8 mouse cellular contexts compared by ENCODE assay signal in the genomic region with DNA sequence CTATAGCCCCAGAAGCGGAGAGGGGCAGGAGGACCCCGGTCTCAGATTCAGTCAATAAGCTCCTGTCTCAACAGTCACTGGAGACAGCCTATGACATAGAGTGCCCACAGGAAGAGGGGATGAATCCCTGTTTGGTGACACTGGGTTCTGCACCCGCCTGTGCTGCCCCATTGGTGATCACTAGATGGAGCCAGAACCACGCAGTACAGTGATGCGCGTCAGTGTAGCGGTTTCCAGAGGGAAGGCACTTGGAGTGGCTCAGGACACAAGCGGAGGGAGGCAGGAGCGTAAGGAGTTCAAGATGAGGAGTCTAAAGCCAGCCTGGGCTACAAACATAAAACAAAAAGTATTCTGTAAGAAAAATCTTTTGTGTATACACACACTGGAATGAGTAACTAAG. TPM values are rescaled to one million over a fixed set of nuclear protein-coding genes. Genes with fewer than 3 reads are reported as not detected.
DNase-seq lines count a peak whose midpoint lies in the region; ATAC-seq and TF ChIP-seq lines count a peak whose summit lies in the region.

No protein-coding gene starts in this region.

- H3K9ac ChIP-seq in forebrain, embryonic 12.5 days, result no peak overlapping the region
- H3K9ac ChIP-seq in heart, embryonic 16.5 days (ENCODE audit: low read length), result no peak overlapping the region
- H3K9ac ChIP-seq in liver, embryonic 12.5 days, result no peak overlapping the region

- peaks cover 1% of the 10 kb centered on the region; the same call in 1 of the 2 replicates for H3K36me3 ChIP-seq in forebrain, embryonic 12.5 days (replicated peaks)
- H3K36me3 ChIP-seq in heart, embryonic 16.5 days (ENCODE audit: control insufficient read depth, insufficient read depth), result no peaks in the 10 kb centered on the region
- peaks cover 24% of the 10 kb centered on the region for H3K36me3 ChIP-seq in liver, embryonic 12.5 days

- TF ChIP-seq POLR2A in brain, embryonic 14.5 days (IDR thresholded peaks at IDR 0.05; ENCODE audit: borderline replicate concordance, extremely low read depth, insufficient read depth, insufficient read length, poor library complexity, severe bottlenecking), result no peak

- DNase-seq in brain, embryonic 14.5 days (ENCODE audit: low read depth), result peak; percentile 89
- peak; percentile 77 for DNase-seq in kidney, postnatal 14 days
- peak; percentile 73 for DNase-seq in naive thymus-derived CD4-positive, alpha-beta T cell, adult 2 months (ENCODE audit: low read depth)
- peak; percentile 35 to 44 for DNase-seq in spleen, postnatal 36 days (ENCODE audit: low spot score in 2 of 2)

- H3K4me2 ChIP-seq in forebrain, embryonic 12.5 days, result no peak overlapping the region
- no peak overlapping the region for H3K4me2 ChIP-seq in heart, embryonic 16.5 days (ENCODE audit: low read depth, low read length)
- H3K4me2 ChIP-seq in liver, embryonic 12.5 days, result no peak overlapping the region

- TF ChIP-seq CTCF in brain, embryonic 14.5 days (IDR thresholded peaks at IDR 0.05; ENCODE audit: borderline replicate concordance, extremely low read depth, insufficient read depth, insufficient read length), result peak; percentile 99

- H3K27ac ChIP-seq in forebrain, embryonic 12.5 days, result no peak overlapping the region
- no peak overlapping the region for H3K27ac ChIP-seq in heart, embryonic 16.5 days (ENCODE audit: low read length)
- no peak overlapping the region for H3K27ac ChIP-seq in liver, embryonic 12.5 days

- H3K4me3 ChIP-seq in forebrain, embryonic 12.5 days (replicated peaks), result no peak overlapping the region
- no peak overlapping the region for H3K4me3 ChIP-seq in heart, embryonic 16.5 days (ENCODE audit: low read length)
- no peak overlapping the region for H3K4me3 ChIP-seq in liver, embryonic 12.5 days

- H3K9me3 ChIP-seq in forebrain, embryonic 12.5 days, result no peaks in the 10 kb centered on the region
- no peaks in the 10 kb centered on the region for H3K9me3 ChIP-seq in heart, embryonic 16.5 days (replicated peaks; ENCODE audit: control insufficient read depth, low read length)
- no peaks in the 10 kb centered on the region for H3K9me3 ChIP-seq in liver, embryonic 12.5 days (replicated peaks)

- peak; percentile 87 for ATAC-seq in CD4-positive, CD25-positive, alpha-beta regulatory T cell, adult 4 months
- ATAC-seq in forebrain, embryonic 12.5 days (ENCODE audit: low FRiP score), result peak; percentile 83
- peak; percentile 57 for ATAC-seq in heart, embryonic 16.5 days (replicated peaks; ENCODE audit: extremely low read depth, insufficient read depth, low FRiP score)
- peak; percentile 65 for ATAC-seq in liver, embryonic 12.5 days

- 6% methylated on average over 9 of the region's 9 CpGs for WGBS in forebrain, embryonic 12.5 days
- 9% methylated on average over 9 of the region's 9 CpGs for WGBS in heart, embryonic 16.5 days
- 13% methylated on average over 9 of the region's 9 CpGs for WGBS in liver, embryonic 12.5 days (ENCODE audit: insufficient replicate concordance)

- H3K27me3 ChIP-seq in forebrain, embryonic 12.5 days, result peaks cover 7% of the 10 kb centered on the region; the same call in 1 of the 2 replicates
- H3K27me3 ChIP-seq in heart, embryonic 16.5 days (ENCODE audit: control insufficient read depth, insufficient read depth, low read length), result no peaks in the 10 kb centered on the region
- peaks cover 9% of the 10 kb centered on the region for H3K27me3 ChIP-seq in liver, embryonic 12.5 days (replicated peaks)

- H3K4me1 ChIP-seq in forebrain, embryonic 12.5 days, result peaks cover 39% of the 10 kb centered on the region
- H3K4me1 ChIP-seq in heart, embryonic 16.5 days (ENCODE audit: control insufficient read depth, insufficient read depth, low read length), result peaks cover 19% of the 10 kb centered on the region
- peaks cover 35% of the 10 kb centered on the region for H3K4me1 ChIP-seq in liver, embryonic 12.5 days

RNA-seq across cellular contexts. Expression of a gene that starts 22.3 kb away (rescaled TPM):
- polyA plus RNA-seq in CD4-positive, CD25-positive, alpha-beta regulatory T cell, adult 4 months (2017; shearing (Covaris generic)), result 1 to 10 TPM; 1.2 to 2.1 TPM
- polyA plus RNA-seq in brain, embryonic 14.5 days (2012; rRNA removed), result 7.8 and 11.1 TPM in 2 replicates
- 7.2 and 7.8 TPM in 2 replicates for polyA plus RNA-seq in forebrain, embryonic 12.5 days (2016; fragmentation: Nextera tagmentation; extraction: Ambion mirVana)
- polyA plus RNA-seq in heart, embryonic 16.5 days (2015; fragmentation: Nextera tagmentation; extraction: Ambion mirVana), result 6.2 and 6.8 TPM in 2 replicates
- polyA plus RNA-seq in liver, embryonic 12.5 days (2016; fragmentation: Nextera tagmentation; extraction: Ambion mirVana), result 12.6 and 13.6 TPM in 2 replicates

RNA-seq across cellular contexts. Expression of a gene that starts 38.5 kb away (rescaled TPM):
- polyA plus RNA-seq in CD4-positive, CD25-positive, alpha-beta regulatory T cell, adult 4 months (2017; shearing (Covaris generic)), result 1 to 10 TPM in 1 of 2 experiments, under 1 TPM in 1; 0.24 to 1.1 TPM
- 3.1 and 3.9 TPM in 2 replicates for polyA plus RNA-seq in brain, embryonic 14.5 days (2012; rRNA removed)
- polyA plus RNA-seq in forebrain, embryonic 12.5 days (2016; fragmentation: Nextera tagmentation; extraction: Ambion mirVana), result 1.2 and 1.3 TPM in 2 replicates
- polyA plus RNA-seq in heart, embryonic 16.5 days (2015; fragmentation: Nextera tagmentation; extraction: Ambion mirVana), result 0.59 and 1.2 TPM in 2 replicates
- polyA plus RNA-seq in liver, embryonic 12.5 days (2016; fragmentation: Nextera tagmentation; extraction: Ambion mirVana), result 1.1 and 1.2 TPM in 2 replicates

RNA-seq across cellular contexts. Expression of a gene that starts 44.0 kb away (rescaled TPM):
- polyA plus RNA-seq in CD4-positive, CD25-positive, alpha-beta regulatory T cell, adult 4 months (2017; shearing (Covaris generic)), result 10 to 100 TPM; 30.3 to 41.2 TPM
- 139 and 198 TPM in 2 replicates for polyA plus RNA-seq in brain, embryonic 14.5 days (2012; rRNA removed)
- polyA plus RNA-seq in forebrain, embryonic 12.5 days (2016; fragmentation: Nextera tagmentation; extraction: Ambion mirVana), result 46.6 and 49.4 TPM in 2 replicates
- polyA plus RNA-seq in heart, embryonic 16.5 days (2015; fragmentation: Nextera tagmentation; extraction: Ambion mirVana), result 31.7 and 34.9 TPM in 2 replicates
- polyA plus RNA-seq in liver, embryonic 12.5 days (2016; fragmentation: Nextera tagmentation; extraction: Ambion mirVana), result 24.1 and 24.6 TPM in 2 replicates

RNA-seq across cellular contexts. Expression of a gene that starts 51.2 kb away (rescaled TPM):
- not detected for polyA plus RNA-seq in CD4-positive, CD25-positive, alpha-beta regulatory T cell, adult 4 months (2017; shearing (Covaris generic))
- polyA plus RNA-seq in brain, embryonic 14.5 days (2012; rRNA removed), result 5.2 and 5.4 TPM in 2 replicates
- polyA plus RNA-seq in forebrain, embryonic 12.5 days (2016; fragmentation: Nextera tagmentation; extraction: Ambion mirVana), result 3.2 and 5.9 TPM in 2 replicates
- polyA plus RNA-seq in heart, embryonic 16.5 days (2015; fragmentation: Nextera tagmentation; extraction: Ambion mirVana), result 21.2 and 23.9 TPM in 2 replicates
- polyA plus RNA-seq in liver, embryonic 12.5 days (2016; fragmentation: Nextera tagmentation; extraction: Ambion mirVana), result 3.2 and 4.1 TPM in 2 replicates
